Mouse (Mus musculus) cerebellum, adult 2 months (tissue): Measurements from ENCODE around the gene Lrrc56. TPM values are rescaled to one million over a fixed set of nuclear protein-coding genes. Genes with fewer than 3 reads are reported as not detected.

Experiments used
- DNase-seq, 2 experiments: peaks; one replicate each; pipeline ENCODE4 v3.0.0; 2021
- H3K27ac ChIP-seq: fragments of 200-500 bp; 2 replicates; pipeline ENCODE4 v1.5.1; 2012; ENCODE audit warnings: low read length, control low read depth, inconsistent platforms; ENCODE audit not compliant: insufficient read depth
- H3K27me3 ChIP-seq: fragments of 200-500 bp; 2 replicates; pipeline ENCODE4 v1.6.1; 2012; ENCODE audit warnings: inconsistent platforms, mild to moderate bottlenecking, low read length, moderate library complexity; ENCODE audit not compliant: control insufficient read depth, insufficient read depth
- H3K4me1 ChIP-seq: fragments of 200-500 bp; 2 replicates; pipeline ENCODE4 v1.6.1; 2011; ENCODE audit warnings: low read length; ENCODE audit not compliant: control insufficient read depth, insufficient read depth
- H3K4me3 ChIP-seq: fragments of 200-500 bp; replicated peaks from 2 replicates; pipeline ENCODE3; 2011; ENCODE audit warnings: mild to moderate bottlenecking, low read depth, low read length, control low read depth; ENCODE audit not compliant: insufficient read depth
- CTCF ChIP-seq: fragments of 200-500 bp; IDR thresholded peaks from 2 replicates; pipeline ENCODE4 v1.5.1; 2011; ENCODE audit warnings: low read depth, mild to moderate bottlenecking, control low read depth, low read length, moderate library complexity, borderline replicate concordance; ENCODE audit not compliant: insufficient read depth
- POLR2A ChIP-seq: fragments of 200-500 bp; IDR thresholded peaks from 2 replicates; pipeline ENCODE4 v1.6.1; 2011; ENCODE audit warnings: low read length, control low read depth, borderline replicate concordance; ENCODE audit not compliant: insufficient read depth
- WGBS: fragments of 180-500 bp; shearing (Covaris S2); methylation state at CpG from one replicate; pipeline ENCODE4 v1.1.7; 2018; 5-methylcytosine and 5-hydroxymethylcytosine counted together
- polyA plus RNA-seq: library from polyadenylated mRNA; depleted of rRNA; stranded (reverse); fragments of >200 nt; gene quantifications from 2 replicates; pipeline ENCODE4 v1.2.3, GENCODE M21; 2012; rRNA removed

Lrrc56 gene
- 5.6 and 6.3 TPM in 2 replicates for polyA plus RNA-seq

GRCm38 (mm10) chr7:141193948-141194347, at the start of gene Lrrc56, which contains the start of gene Hras:
TSS of gene Lrrc56 (plus strand) at chr7:141194157.
TSS of gene Hras (minus strand) at chr7:141194005.
- WGBS: under 1% methylated on average over 38 of the region's 39 CpGs
- peak; percentile 98 to 99 for DNase-seq
- no peaks in the 10 kb centered on the region for H3K27me3 ChIP-seq
- peaks cover 14% of the 10 kb centered on the region for H3K4me1 ChIP-seq
- TF ChIP-seq CTCF (no peak), POLR2A (peak; percentile 97)
- H3K27ac ChIP-seq: peak within 1 kb of the TSS; percentile 16
- peak within 1 kb of the TSS; percentile 73 for H3K4me3 ChIP-seq

- Histone ChIP-seq H3K4me3 (no peak overlapping the region), H3K27ac (peak overlapping the region; percentile 59; the same call in 1 of the 2 replicates), H3K4me1 (peaks cover 27% of the 10 kb centered on the region), H3K27me3 (no peaks in the 10 kb centered on the region)
- TF ChIP-seq CTCF: no peak
- no peak for TF ChIP-seq POLR2A
- DNase-seq: peak; percentile 37 to 49
- WGBS: 22% methylated on average over 3 of the region's 3 CpGs
Observed at GRCm38 (mm10) chr7:141144650-141145049, 49.3 kb upstream of the Lrrc56 start.

- Histone ChIP-seq H3K4me3 (no peak overlapping the region), H3K27ac (peak overlapping the region; percentile 97), H3K27me3 (no peaks in the 10 kb centered on the region), H3K4me1 (peaks cover 27% of the 10 kb centered on the region)
- 3% methylated on average over 1 of the region's 1 CpGs for WGBS
- TF ChIP-seq POLR2A (no peak), CTCF (no peak)
- peak; percentile 59 to 77 for DNase-seq
Observed at GRCm38 (mm10) chr7:141145403-141145802, 48.6 kb upstream of the Lrrc56 start.

GRCm38 (mm10) chr7:141146043-141146595, 47.8 kb upstream of the Lrrc56 start:
- peak; percentile 41 to 46 for DNase-seq
- WGBS: 84% methylated on average over 12 of the region's 12 CpGs
- H3K4me1 ChIP-seq: peaks cover 27% of the 10 kb centered on the region
- peak overlapping the region; percentile 97 for H3K27ac ChIP-seq
- H3K4me3 ChIP-seq: no peak overlapping the region
- H3K27me3 ChIP-seq: no peaks in the 10 kb centered on the region
- TF ChIP-seq CTCF (no peak), POLR2A (no peak)

- Histone ChIP-seq H3K27ac (no peak overlapping the region), H3K27me3 (no peaks in the 10 kb centered on the region), H3K4me3 (no peak overlapping the region), H3K4me1 (peaks cover 27% of the 10 kb centered on the region)
- DNase-seq: peak; percentile 60 to 66
- TF ChIP-seq POLR2A (no peak), CTCF (no peak)
- WGBS: 55% methylated on average over 6 of the region's 6 CpGs
Observed at GRCm38 (mm10) chr7:141147044-141147443, 46.9 kb upstream of the Lrrc56 start.

- 86% methylated on average over 4 of the region's 4 CpGs for WGBS
- no peak for DNase-seq
- no peak for TF ChIP-seq POLR2A
- TF ChIP-seq CTCF: no peak
- Histone ChIP-seq H3K4me1 (peaks cover 27% of the 10 kb centered on the region), H3K27me3 (no peaks in the 10 kb centered on the region), H3K4me3 (no peak overlapping the region), H3K27ac (no peak overlapping the region)
Observed at GRCm38 (mm10) chr7:141148639-141149038, 45.3 kb upstream of the Lrrc56 start.

GRCm38 (mm10) chr7:141155362-141155761, 38.6 kb upstream of the Lrrc56 start:
- Histone ChIP-seq H3K4me3 (no peak overlapping the region), H3K4me1 (no peaks in the 10 kb centered on the region), H3K27me3 (no peaks in the 10 kb centered on the region), H3K27ac (no peak overlapping the region)
- WGBS: 55% methylated on average over 9 of the region's 9 CpGs
- TF ChIP-seq POLR2A: no peak
- TF ChIP-seq CTCF: no peak
- DNase-seq: no peak

GRCm38 (mm10) chr7:141164397-141164796, 29.6 kb upstream of the Lrrc56 start:
- WGBS: 93% methylated on average over 7 of the region's 7 CpGs
- Histone ChIP-seq H3K4me1 (peaks cover 9% of the 10 kb centered on the region; the same call in 1 of the 2 replicates), H3K27me3 (no peaks in the 10 kb centered on the region), H3K4me3 (no peak overlapping the region), H3K27ac (no peak overlapping the region)
- TF ChIP-seq CTCF: no peak
- no peak for TF ChIP-seq POLR2A
- DNase-seq: no peak
